ENCODE assay signal across 32 mouse cellular contexts in genomic region chr5:137836611-137837010, GRCm38 (mm10). TPM values are rescaled to one million over a fixed set of nuclear protein-coding genes. Genes with fewer than 3 reads are reported as not detected.
"Had no signal": no experiment of that assay in that cellular context is flagged by ENCODE, and none has a peak within 500 bp of the region (broad histone marks: within the 10 kb centered on the region; RNA-seq: fewer than 3 reads in every experiment).

No protein-coding gene starts in this region.

- H3K27me3 ChIP-seq: heart, embryonic 12.5 days; hindbrain, embryonic 12.5 days; kidney, embryonic 15.5 days; limb, embryonic 13.5 days; limb, embryonic 15.5 days; liver, embryonic 12.5 days had no signal

- DNase-seq: gastrocnemius, adult 2 months; gastrocnemius, postnatal 25 days; heart, postnatal 10 days; heart, postnatal 4 days; kidney, adult 18-20 months; kidney, adult 8-10 months; kidney, postnatal 14 days; kidney, postnatal 36 days; layer of hippocampus, adult 9-11 months; layer of hippocampus, postnatal 36 days; left cerebral cortex, postnatal 4 days had no signal

- H3K36me3 ChIP-seq: heart, embryonic 10.5 days; heart, embryonic 12.5 days; hindbrain, embryonic 10.5 days; hindbrain, embryonic 12.5 days; kidney, embryonic 15.5 days; limb, embryonic 13.5 days; limb, embryonic 15.5 days; liver, embryonic 12.5 days had no signal

- H3K9ac ChIP-seq: heart, embryonic 12.5 days; hindbrain, embryonic 12.5 days; hindbrain, embryonic 14.5 days; kidney, embryonic 15.5 days; limb, embryonic 13.5 days; limb, embryonic 15.5 days; liver, embryonic 12.5 days had no signal

- H3K4me1 ChIP-seq: heart, embryonic 10.5 days; heart, embryonic 12.5 days; hindbrain, embryonic 10.5 days; hindbrain, embryonic 12.5 days; kidney, embryonic 15.5 days; limb, embryonic 13.5 days; limb, embryonic 15.5 days; liver, embryonic 12.5 days had no signal

- H3K27ac ChIP-seq: gastrocnemius, adult 2 months; heart, adult 2 months; heart, embryonic 10.5 days; hindbrain, embryonic 10.5 days; hindbrain, embryonic 12.5 days; hindbrain, embryonic 14.5 days; kidney, embryonic 15.5 days; kidney, postnatal 0 days; limb, embryonic 13.5 days; limb, embryonic 15.5 days; liver, embryonic 12.5 days had no signal

- H3K4me3 ChIP-seq: gastrocnemius, adult 2 months; heart, adult 2 months; heart, embryonic 10.5 days; heart, embryonic 12.5 days; hindbrain, embryonic 10.5 days; hindbrain, embryonic 12.5 days; kidney, embryonic 15.5 days; limb, embryonic 13.5 days; limb, embryonic 15.5 days; liver, embryonic 12.5 days had no signal

- H3K9me3 ChIP-seq: heart, embryonic 10.5 days; heart, embryonic 12.5 days; hindbrain, embryonic 10.5 days; hindbrain, embryonic 12.5 days; kidney, embryonic 15.5 days; limb, embryonic 13.5 days; limb, embryonic 15.5 days; liver, embryonic 12.5 days had no signal

- H3K4me2 ChIP-seq: heart, embryonic 12.5 days; hindbrain, embryonic 12.5 days; hindbrain, embryonic 14.5 days; kidney, embryonic 15.5 days; limb, embryonic 13.5 days; limb, embryonic 15.5 days; liver, embryonic 12.5 days had no signal

- ATAC-seq: hindbrain, embryonic 16.5 days; inflammation-experienced regulatory T-cells, adult 6 months; intestine, postnatal 0 days; liver, embryonic 12.5 days had no signal

RNA-seq across cellular contexts. Expression of gene Pilrb1, which starts 21.3 kb away (rescaled TPM):
- total RNA-seq: layer of hippocampus, adult 18-20 months; layer of hippocampus, postnatal 14 days; layer of hippocampus, postnatal 36 days; left cerebral cortex, adult 18-20 months; left cerebral cortex, adult 8-10 months; left cerebral cortex, postnatal 10 days; left cerebral cortex, postnatal 25 days; left cerebral cortex, postnatal 4 days had no signal
- polyA plus RNA-seq: hindbrain, embryonic 10.5 days; hindbrain, embryonic 12.5 days; hindbrain, embryonic 14.5 days; hindbrain, embryonic 16.5 days; limb, embryonic 13.5 days had no signal

RNA-seq across cellular contexts. Expression of gene Pilrb2, which starts 35.0 kb away (rescaled TPM):
- total RNA-seq: layer of hippocampus, adult 18-20 months; layer of hippocampus, postnatal 14 days; layer of hippocampus, postnatal 36 days; left cerebral cortex, adult 8-10 months; left cerebral cortex, postnatal 10 days; left cerebral cortex, postnatal 25 days; left cerebral cortex, postnatal 4 days had no signal
- polyA plus RNA-seq: hindbrain, embryonic 12.5 days; hindbrain, embryonic 14.5 days; hindbrain, embryonic 16.5 days; inflammation-experienced regulatory T-cells, adult 6 months; limb, embryonic 11.5 days had no signal
